Mouse (Mus musculus) heart, adult 2 months (tissue): ENCODE measurements around the gene Lmln. TPM values are rescaled to one million over a fixed set of nuclear protein-coding genes. Genes with fewer than 3 reads are reported as not detected.
A peak's percentile ranks its signal among the peaks of the same experiment; 100 is the strongest.
"Not testable (repeated sequence)": the region's sequence is repeated elsewhere in the genome, so short reads cannot be mapped to it uniquely, and the experiment has no call there.

ENCODE experiments used
- DNase-seq, 2 experiments: peaks; one replicate each; pipeline ENCODE4 v3.0.0; 2021
- H3K27ac ChIP-seq: fragments of 200-600 bp; 2 replicates; pipeline ENCODE4 v1.8.1; 2022
- H3K27me3 ChIP-seq: fragments of 200-500 bp; 2 replicates; pipeline ENCODE4 v1.6.1; 2012; ENCODE audit warnings: mild to moderate bottlenecking, low read length, inconsistent platforms, mixed read lengths; ENCODE audit not compliant: control insufficient read depth, insufficient read depth
- H3K36me3 ChIP-seq: fragments of 200-500 bp; 2 replicates; pipeline ENCODE4 v1.6.1; 2012; ENCODE audit warnings: low read length, inconsistent platforms; ENCODE audit not compliant: control insufficient read depth, insufficient read depth
- H3K4me1 ChIP-seq: fragments of 200-500 bp; 2 replicates; pipeline ENCODE4 v1.6.1; 2011; ENCODE audit warnings: low read length; ENCODE audit not compliant: control insufficient read depth, insufficient read depth
- H3K4me3 ChIP-seq: fragments of 200-600 bp; 2 replicates; pipeline ENCODE4 v1.8.1; 2022
- H3K79me2 ChIP-seq: fragments of 200-500 bp; replicated peaks from 2 replicates; pipeline ENCODE4 v1.6.1; 2012; ENCODE audit warnings: mild to moderate bottlenecking, inconsistent platforms, low read length, moderate library complexity, mixed read lengths; ENCODE audit not compliant: control insufficient read depth, insufficient read depth
- H3K9ac ChIP-seq: fragments of 200-500 bp; 2 replicates; pipeline ENCODE4 v1.6.1; 2012; ENCODE audit warnings: low read depth, mild to moderate bottlenecking, control low read depth, inconsistent platforms, low read length, mixed read lengths
- CTCF ChIP-seq: fragments of 200-600 bp; IDR thresholded peaks from 2 replicates; pipeline ENCODE4 v1.8.1; 2022; ENCODE audit warnings: antibody characterized with exemption, mild to moderate bottlenecking, moderate library complexity
- EP300 ChIP-seq: fragments of 200-500 bp; IDR thresholded peaks from 2 replicates; pipeline ENCODE4 v1.6.1; 2011; ENCODE audit warnings: low read depth, low read length, control low read depth; ENCODE audit not compliant: insufficient read depth
- POLR2A ChIP-seq: fragments of 200-500 bp; IDR thresholded peaks from 2 replicates; pipeline ENCODE4 v1.6.1; 2011; ENCODE audit warnings: mild to moderate bottlenecking, low read depth, low read length, control low read depth; ENCODE audit not compliant: insufficient read depth
- WGBS: fragments of 180-500 bp; shearing (Covaris S2); methylation state at CpG from one replicate; pipeline ENCODE4 v1.1.7; 2018; 5-methylcytosine and 5-hydroxymethylcytosine counted together
- intact Hi-C: fragments of 180-260 bp; cut with DNase I; formaldehyde crosslinking; loops from one replicate; pipeline ENCODE4 v1.15.1; 2025
- polyA plus RNA-seq: library from polyadenylated mRNA; depleted of rRNA; stranded (reverse); fragments of >200 nt; gene quantifications from 2 replicates; pipeline ENCODE4 v1.2.3, GENCODE M21; 2012
- total RNA-seq, 2 experiments: library from RNA; stranded (reverse); gene quantifications; 2 replicates each; pipeline ENCODE4 v1.2.3; 2021

Gene Lmln
- total and polyA plus RNA-seq, 3 experiments, result 1.1 to 2.0 (median 1.9) TPM

DNA sequence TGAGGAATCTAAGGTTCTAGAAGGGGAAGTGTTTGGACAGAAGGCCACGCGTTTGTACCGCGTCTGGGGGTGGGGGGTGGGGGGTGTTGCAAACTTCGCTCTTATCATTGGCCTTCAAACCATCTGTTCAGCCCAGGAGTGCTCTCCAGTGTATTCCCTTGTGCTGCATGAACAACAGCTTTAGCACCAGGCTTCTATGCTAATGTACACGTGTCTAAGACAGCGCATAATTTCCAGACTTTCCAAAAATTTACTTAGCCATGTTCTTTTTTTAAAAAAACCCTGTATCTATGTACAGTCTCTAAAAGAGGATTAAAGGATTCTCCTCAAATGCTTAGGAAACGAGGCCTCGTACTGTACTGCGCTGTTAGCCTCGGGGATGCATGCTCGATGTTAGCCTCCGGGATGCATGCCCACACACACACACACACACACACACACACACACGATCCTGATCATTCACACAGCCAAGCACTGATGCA is 96.3 kb downstream of the Lmln start:
- Histone ChIP-seq H3K36me3 (no peaks in the 10 kb centered on the region), H3K79me2 (no peaks in the 10 kb centered on the region), H3K4me1 (no peaks in the 10 kb centered on the region), H3K27ac (no peak overlapping the region), H3K4me3 (no peak overlapping the region), H3K27me3 (no peaks in the 10 kb centered on the region), H3K9ac (no peak overlapping the region)
- TF ChIP-seq POLR2A (no peak), EP300 (no peak), CTCF (no peak)
- DNase-seq, result no peak
- WGBS, result 82% methylated on average over 14 of the region's 14 CpGs
- intact Hi-C loops, result loop anchor here (5.0 kb wide), 2 partner anchors 136 to 346 kb away; partner anchors contain the start of gene Smbd1

DNA sequence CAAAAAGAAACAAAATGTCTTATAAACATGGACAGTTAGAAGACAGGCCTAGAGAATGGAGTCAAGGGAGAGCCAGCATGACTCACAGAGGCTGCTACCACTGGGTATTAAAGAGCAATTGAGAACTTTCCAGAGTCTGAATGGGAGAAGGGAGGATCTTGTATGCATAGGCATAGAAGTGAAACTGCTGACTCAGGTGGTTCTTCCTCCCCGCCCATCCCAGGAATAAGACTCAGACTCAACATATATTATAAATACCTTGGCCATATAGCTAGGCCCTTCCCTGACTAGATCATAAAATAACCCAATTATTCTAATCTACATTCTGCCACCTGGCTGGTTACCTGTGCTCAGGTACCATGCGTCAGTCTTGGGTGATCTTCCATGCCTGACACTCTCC is 97.0 kb downstream of the Lmln start:
- no peak for DNase-seq
- Histone ChIP-seq H3K27me3 (no peaks in the 10 kb centered on the region), H3K79me2 (no peaks in the 10 kb centered on the region), H3K36me3 (no peaks in the 10 kb centered on the region), H3K9ac (no peak overlapping the region), H3K4me3 (no peak overlapping the region), H3K27ac (no peak overlapping the region), H3K4me1 (no peaks in the 10 kb centered on the region)
- WGBS, result 86% methylated on average over 2 of the region's 2 CpGs
- TF ChIP-seq POLR2A (no peak), EP300 (no peak), CTCF (no peak)
- intact Hi-C loops, result loop anchor here (5.0 kb wide), 2 partner anchors 137 to 347 kb away; partner anchors contain the start of gene Smbd1

DNA sequence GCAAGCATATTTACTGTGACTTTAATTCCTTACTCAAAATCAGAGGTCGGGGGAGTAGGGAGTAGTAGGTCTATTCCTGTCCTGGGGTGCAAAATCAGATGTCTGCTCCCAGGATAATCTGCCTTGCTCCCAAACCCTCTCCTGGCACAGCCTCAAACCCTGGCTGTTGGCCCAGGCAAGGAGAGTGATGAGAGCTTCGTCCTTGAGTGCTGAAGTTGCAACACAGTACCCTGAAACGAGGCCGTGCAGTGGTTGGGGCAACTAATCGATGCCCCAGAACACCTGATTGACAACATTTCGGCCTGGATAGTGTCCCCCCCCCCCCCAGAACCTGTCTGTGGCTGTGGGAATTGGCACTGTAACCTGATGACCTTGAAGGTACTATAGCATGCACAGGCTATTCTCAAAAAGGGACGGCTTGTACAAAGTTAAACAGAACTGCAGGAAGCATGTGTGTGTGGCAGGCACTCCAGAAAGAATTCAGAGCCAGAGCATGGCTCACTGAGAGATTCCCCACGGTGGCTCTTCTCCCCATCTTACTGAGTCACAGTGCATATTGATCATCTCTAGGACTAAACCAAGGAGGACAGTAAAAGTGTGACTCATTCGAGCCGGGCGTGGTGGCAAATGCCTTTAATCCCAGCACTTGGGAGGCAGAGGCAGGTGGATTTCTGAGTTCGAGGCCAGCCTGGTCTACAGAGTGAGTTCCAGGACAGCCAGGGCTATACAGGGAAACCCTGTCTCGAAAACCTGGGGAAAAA is 101.2 kb downstream of the Lmln start:
- H3K4me3 ChIP-seq, result no peak overlapping the region
- intact Hi-C loops, result no loop called here
- H3K4me1 ChIP-seq, result no peaks in the 10 kb centered on the region
- H3K9ac ChIP-seq, result no peak overlapping the region
- TF ChIP-seq POLR2A, result no peak
- DNase-seq, result peak; percentile 63 to 69
- H3K79me2 ChIP-seq, result no peaks in the 10 kb centered on the region
- no peaks in the 10 kb centered on the region for H3K36me3 ChIP-seq
- WGBS, result 53% methylated on average over 13 of the region's 13 CpGs
- H3K27me3 ChIP-seq, result no peaks in the 10 kb centered on the region
- no peak overlapping the region for H3K27ac ChIP-seq

DNA sequence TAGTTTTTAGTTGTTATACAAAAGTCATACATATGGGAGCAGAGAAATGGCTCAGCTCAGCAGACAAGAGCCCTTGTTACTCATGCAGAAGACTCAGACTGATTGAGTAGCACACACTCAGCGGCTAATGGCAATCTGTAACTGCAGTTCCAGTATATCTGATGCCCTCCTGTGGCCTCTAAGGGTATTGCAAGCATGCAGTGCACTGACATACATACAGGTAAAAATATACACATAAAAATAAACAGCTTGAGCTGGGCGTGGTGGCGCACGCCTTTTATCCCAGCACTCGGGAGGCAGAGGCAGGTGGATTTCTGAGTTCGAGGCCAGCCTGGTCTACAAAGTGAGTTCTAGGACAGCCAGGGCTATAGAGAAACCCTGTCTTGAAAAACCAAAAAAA is 104.0 kb downstream of the Lmln start:
- WGBS, result 63% methylated on average over 6 of the region's 6 CpGs
- TF ChIP-seq CTCF, result peak; percentile 70
- H3K79me2 ChIP-seq, H3K4me1 ChIP-seq, H3K27ac ChIP-seq, H3K27me3 ChIP-seq, H3K9ac ChIP-seq, intact Hi-C loops, H3K36me3 ChIP-seq, H3K4me3 ChIP-seq: not testable (repeated sequence)
- peak in 1 of 2 experiments; percentile 35 for DNase-seq

DNA sequence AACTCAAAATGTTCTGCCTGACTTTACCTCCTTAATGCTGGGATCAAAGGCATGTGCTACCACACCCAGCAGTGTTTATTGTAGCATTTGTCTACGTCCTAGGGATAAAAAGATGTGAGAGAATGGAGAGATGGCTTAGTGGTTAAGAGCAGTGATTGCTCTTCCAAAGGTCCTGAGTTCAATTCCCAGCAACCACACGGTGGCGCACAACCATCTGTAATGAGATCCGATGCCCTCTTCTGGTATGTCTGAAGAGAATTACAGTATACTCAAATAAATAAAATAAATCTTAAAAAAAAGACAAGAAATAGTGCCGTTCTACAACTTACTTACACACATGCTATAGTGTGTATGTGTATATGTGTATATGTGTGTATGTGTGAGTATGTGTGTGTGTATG is 105.2 kb downstream of the Lmln start:
- WGBS, result 36% methylated on average over 5 of the region's 5 CpGs
- Histone ChIP-seq H3K79me2 (no peaks in the 10 kb centered on the region), H3K27me3 (no peaks in the 10 kb centered on the region), H3K9ac (no peak overlapping the region), H3K4me1 (no peaks in the 10 kb centered on the region), H3K4me3 (no peak overlapping the region), H3K27ac (no peak overlapping the region), H3K36me3 (no peaks in the 10 kb centered on the region)
- TF ChIP-seq CTCF (peak; percentile 55), EP300 (no peak)
- DNase-seq, result no peak
- intact Hi-C loops, result no loop called here

DNA sequence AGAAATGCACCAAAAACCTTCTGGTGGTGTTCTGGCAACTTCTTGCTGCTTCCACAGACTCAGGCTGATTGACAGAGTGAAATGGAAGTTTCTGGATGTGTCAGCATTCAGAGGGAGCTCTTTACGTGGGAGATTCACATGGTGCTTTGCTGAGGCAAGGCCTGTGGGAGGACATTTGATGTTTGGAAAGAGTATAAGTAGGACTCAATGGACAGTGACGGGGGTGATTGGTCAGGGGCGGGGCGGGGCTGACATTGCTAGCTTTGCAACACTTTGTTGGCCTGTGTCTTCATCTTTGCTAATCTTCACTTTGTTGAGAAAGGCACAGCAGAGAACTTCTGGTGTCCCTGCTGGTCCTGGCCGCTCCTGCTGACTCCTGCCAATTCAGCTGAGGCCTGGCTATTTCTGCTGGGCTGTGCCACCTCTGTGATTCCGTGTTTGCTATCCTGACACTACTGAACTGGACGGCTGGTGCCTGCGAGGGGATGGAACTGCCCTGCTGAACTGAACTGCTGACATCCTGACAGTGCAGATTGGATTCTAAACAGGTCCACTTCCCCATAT is 107.2 kb downstream of the Lmln start:
- H3K9ac ChIP-seq, result no peak overlapping the region
- WGBS, result 75% methylated on average over 8 of the region's 8 CpGs
- H3K4me1 ChIP-seq, result no peaks in the 10 kb centered on the region
- H3K27ac ChIP-seq, result no peak overlapping the region
- no peak for DNase-seq
- intact Hi-C loops, result no loop called here
- H3K4me3 ChIP-seq, result no peak overlapping the region
- no peaks in the 10 kb centered on the region for H3K79me2 ChIP-seq
- TF ChIP-seq EP300 (no peak), CTCF (no peak), POLR2A (no peak)
- H3K27me3 ChIP-seq, result no peaks in the 10 kb centered on the region
- H3K36me3 ChIP-seq, result no peaks in the 10 kb centered on the region
